Mouse (Mus musculus): ENCODE measurements around the gene Taf8. TPM values are rescaled to one million over a fixed set of nuclear protein-coding genes. Genes with fewer than 3 reads are reported as not detected.
"Not testable (repeated sequence)": the region's sequence is repeated elsewhere in the genome, so short reads cannot be mapped to it uniquely, and the experiment has no call there.

Taf8 gene
- polyA plus RNA-seq, 1 experiment from 2014 or later = 19.5 TPM

GRCm38 (mm10) chr17:47504941-47505346 is 2.9 kb upstream of the Taf8 start, which contains the start of gene Ccnd3:
TSS of gene Ccnd3 (plus strand) at chr17:47505051.
- Histone ChIP-seq H3K36me3 (ENCODE audit: control insufficient read depth, insufficient read depth, low read length) (peaks cover 7% of the 10 kb centered on the region; the same call in 1 of the 2 replicates), H3K27ac (replicated peaks; ENCODE audit: low read depth, low read length) (no peak within 1 kb of the TSS; the same call in 1 of the 2 replicates), H3K4me2 (ENCODE audit: low read depth, low read length) (peak within 1 kb of the TSS; percentile 65), H3K9ac (ENCODE audit: low read depth, low read length) (peak within 1 kb of the TSS; percentile 59), H3K4me3 (ENCODE audit: low read depth, low read length) (peak within 1 kb of the TSS; percentile 36), H3K4me1 (ENCODE audit: control insufficient read depth, insufficient read depth, low read length) (peaks cover 26% of the 10 kb centered on the region), H3K27me3 (replicated peaks; ENCODE audit: control insufficient read depth, insufficient read depth, low read length) (no peaks in the 10 kb centered on the region), H3K9me3 (ENCODE audit: control insufficient read depth, low read length) (no peaks in the 10 kb centered on the region)
- DNase-seq (ENCODE audit: low spot score) (peak; percentile 72), ATAC-seq (ENCODE audit: low read depth) (no peak)
- WGBS = 2% methylated on average over 21 of the region's 22 CpGs

- Histone ChIP-seq H3K27me3 (replicated peaks; ENCODE audit: control insufficient read depth, insufficient read depth, low read length) (no peaks in the 10 kb centered on the region), H3K27ac (replicated peaks; ENCODE audit: low read depth, low read length) (no peak overlapping the region), H3K9me3 (ENCODE audit: control insufficient read depth, low read length) (no peaks in the 10 kb centered on the region), H3K9ac (ENCODE audit: low read depth, low read length) (no peak overlapping the region), H3K4me3 (ENCODE audit: low read depth, low read length) (peak overlapping the region; percentile 36; the same call in 1 of the 2 replicates), H3K4me2 (ENCODE audit: low read depth, low read length) (peak overlapping the region; percentile 65), H3K4me1 (ENCODE audit: control insufficient read depth, insufficient read depth, low read length) (peaks cover 25% of the 10 kb centered on the region), H3K36me3 (ENCODE audit: control insufficient read depth, insufficient read depth, low read length) (peaks cover 11% of the 10 kb centered on the region)
- DNase-seq (ENCODE audit: low spot score) (no peak), ATAC-seq (ENCODE audit: low read depth) (no peak)
- 76% methylated on average over 5 of the region's 5 CpGs for WGBS
Measured at GRCm38 (mm10) chr17:47504228-47504627, 2.1 kb upstream of the Taf8 start.

GRCm38 (mm10) chr17:47503689-47504088 is 1.6 kb upstream of the Taf8 start:
- Histone ChIP-seq H3K9ac (ENCODE audit: low read depth, low read length) (no peak overlapping the region), H3K4me2 (ENCODE audit: low read depth, low read length) (no peak overlapping the region), H3K27ac (replicated peaks; ENCODE audit: low read depth, low read length) (no peak overlapping the region), H3K36me3 (ENCODE audit: control insufficient read depth, insufficient read depth, low read length) (peaks cover 17% of the 10 kb centered on the region), H3K4me3 (ENCODE audit: low read depth, low read length) (no peak overlapping the region), H3K27me3 (replicated peaks; ENCODE audit: control insufficient read depth, insufficient read depth, low read length) (no peaks in the 10 kb centered on the region), H3K9me3 (ENCODE audit: control insufficient read depth, low read length) (no peaks in the 10 kb centered on the region), H3K4me1 (ENCODE audit: control insufficient read depth, insufficient read depth, low read length) (peaks cover 23% of the 10 kb centered on the region)
- ATAC-seq (ENCODE audit: low read depth) (no peak), DNase-seq (ENCODE audit: low spot score) (no peak)

- not testable (repeated sequence) for H3K4me3 ChIP-seq (ENCODE audit: low read depth, low read length); H3K27me3 ChIP-seq (replicated peaks; ENCODE audit: control insufficient read depth, insufficient read depth, low read length); H3K9me3 ChIP-seq (ENCODE audit: control insufficient read depth, low read length); H3K27ac ChIP-seq (replicated peaks; ENCODE audit: low read depth, low read length); ATAC-seq (ENCODE audit: low read depth); H3K9ac ChIP-seq (ENCODE audit: low read depth, low read length); DNase-seq (ENCODE audit: low spot score)
- peak overlapping the region; percentile 63 for H3K4me2 ChIP-seq (ENCODE audit: low read depth, low read length)
- H3K4me1 ChIP-seq (ENCODE audit: control insufficient read depth, insufficient read depth, low read length) = peaks cover 14% of the 10 kb centered on the region
- peaks cover 24% of the 10 kb centered on the region for H3K36me3 ChIP-seq (ENCODE audit: control insufficient read depth, insufficient read depth, low read length)
- WGBS = 78% methylated on average over 6 of the region's 6 CpGs
Measured at GRCm38 (mm10) chr17:47502707-47503045, 584 bp upstream of the Taf8 start.

GRCm38 (mm10) chr17:47501531-47501930 is 561 bp downstream of the Taf8 start:
- Histone ChIP-seq H3K36me3 (ENCODE audit: control insufficient read depth, insufficient read depth, low read length) (peaks cover 32% of the 10 kb centered on the region), H3K9me3 (ENCODE audit: control insufficient read depth, low read length) (no peaks in the 10 kb centered on the region), H3K4me3 (ENCODE audit: low read depth, low read length) (peak overlapping the region; percentile 54), H3K27me3 (replicated peaks; ENCODE audit: control insufficient read depth, insufficient read depth, low read length) (no peaks in the 10 kb centered on the region), H3K27ac (replicated peaks; ENCODE audit: low read depth, low read length) (no peak overlapping the region), H3K9ac (ENCODE audit: low read depth, low read length) (peak overlapping the region; percentile 74), H3K4me1 (ENCODE audit: control insufficient read depth, insufficient read depth, low read length) (peaks cover 9% of the 10 kb centered on the region), H3K4me2 (ENCODE audit: low read depth, low read length) (peak overlapping the region; percentile 63)
- ATAC-seq (ENCODE audit: low read depth) = 0 out of 2 replicates have a peak, but pooled peaks have one; percentile 0
- DNase-seq (ENCODE audit: low spot score) = no peak
- WGBS = 9% methylated on average over 11 of the region's 11 CpGs

GRCm38 (mm10) chr17:47494132-47494531 is 8.0 kb downstream of the Taf8 start:
- Histone ChIP-seq H3K27ac (replicated peaks; ENCODE audit: low read depth, low read length) (no peak overlapping the region), H3K9ac (ENCODE audit: low read depth, low read length) (no peak overlapping the region), H3K4me2 (ENCODE audit: low read depth, low read length) (no peak overlapping the region), H3K36me3 (ENCODE audit: control insufficient read depth, insufficient read depth, low read length) (peaks cover 92% of the 10 kb centered on the region), H3K9me3 (ENCODE audit: control insufficient read depth, low read length) (no peaks in the 10 kb centered on the region), H3K27me3 (replicated peaks; ENCODE audit: control insufficient read depth, insufficient read depth, low read length) (no peaks in the 10 kb centered on the region), H3K4me1 (ENCODE audit: control insufficient read depth, insufficient read depth, low read length) (no peaks in the 10 kb centered on the region), H3K4me3 (ENCODE audit: low read depth, low read length) (no peak overlapping the region)
- 91% methylated on average over 11 of the region's 11 CpGs for WGBS
- no peak for ATAC-seq (ENCODE audit: low read depth)
- DNase-seq (ENCODE audit: low spot score) = no peak

- no peaks in the 10 kb centered on the region for H3K9me3 ChIP-seq (ENCODE audit: control insufficient read depth, low read length)
- H3K27me3 ChIP-seq (replicated peaks; ENCODE audit: control insufficient read depth, insufficient read depth, low read length) = no peaks in the 10 kb centered on the region
- 85% methylated on average over 6 of the region's 6 CpGs for WGBS
- no peak overlapping the region for H3K4me3 ChIP-seq (ENCODE audit: low read depth, low read length)
- no peak overlapping the region for H3K9ac ChIP-seq (ENCODE audit: low read depth, low read length)
- ATAC-seq (ENCODE audit: low read depth) (no peak), DNase-seq (ENCODE audit: low spot score) (no peak)
- H3K36me3 ChIP-seq (ENCODE audit: control insufficient read depth, insufficient read depth, low read length) = peaks cover 92% of the 10 kb centered on the region
- no peak overlapping the region for H3K4me2 ChIP-seq (ENCODE audit: low read depth, low read length)
- H3K27ac ChIP-seq (replicated peaks; ENCODE audit: low read depth, low read length) = no peak overlapping the region
- no peaks in the 10 kb centered on the region for H3K4me1 ChIP-seq (ENCODE audit: control insufficient read depth, insufficient read depth, low read length)
Measured at GRCm38 (mm10) chr17:47493653-47494052, 8.4 kb downstream of the Taf8 start.

GRCm38 (mm10) chr17:47492731-47493130 is 9.4 kb downstream of the Taf8 start:
- H3K4me2 ChIP-seq (ENCODE audit: low read depth, low read length) = no peak overlapping the region
- no peaks in the 10 kb centered on the region for H3K9me3 ChIP-seq (ENCODE audit: control insufficient read depth, low read length)
- H3K27ac ChIP-seq (replicated peaks; ENCODE audit: low read depth, low read length) = no peak overlapping the region
- peaks cover 89% of the 10 kb centered on the region for H3K36me3 ChIP-seq (ENCODE audit: control insufficient read depth, insufficient read depth, low read length)
- no peaks in the 10 kb centered on the region for H3K27me3 ChIP-seq (replicated peaks; ENCODE audit: control insufficient read depth, insufficient read depth, low read length)
- WGBS = 81% methylated on average over 6 of the region's 6 CpGs
- H3K4me3 ChIP-seq (ENCODE audit: low read depth, low read length) = no peak overlapping the region
- no peaks in the 10 kb centered on the region for H3K4me1 ChIP-seq (ENCODE audit: control insufficient read depth, insufficient read depth, low read length)
- DNase-seq (ENCODE audit: low spot score) = no peak
- H3K9ac ChIP-seq (ENCODE audit: low read depth, low read length) = no peak overlapping the region
- ATAC-seq (ENCODE audit: low read depth) = no peak

GRCm38 (mm10) chr17:47490791-47491190 is 11.3 kb downstream of the Taf8 start:
- WGBS = 86% methylated on average over 9 of the region's 9 CpGs
- H3K4me2 ChIP-seq (ENCODE audit: low read depth, low read length) = no peak overlapping the region
- no peak for DNase-seq (ENCODE audit: low spot score)

More at GRCm38 (mm10) chr17:47490791-47491190, 11.3 kb downstream of the Taf8 start:
- Histone ChIP-seq H3K27ac (replicated peaks; ENCODE audit: low read depth, low read length) (no peak overlapping the region), H3K9me3 (ENCODE audit: control insufficient read depth, low read length) (no peaks in the 10 kb centered on the region), H3K9ac (ENCODE audit: low read depth, low read length) (no peak overlapping the region), H3K4me1 (ENCODE audit: control insufficient read depth, insufficient read depth, low read length) (no peaks in the 10 kb centered on the region), H3K36me3 (ENCODE audit: control insufficient read depth, insufficient read depth, low read length) (peaks cover 75% of the 10 kb centered on the region), H3K4me3 (ENCODE audit: low read depth, low read length) (no peak overlapping the region), H3K27me3 (replicated peaks; ENCODE audit: control insufficient read depth, insufficient read depth, low read length) (no peaks in the 10 kb centered on the region)
- no peak for ATAC-seq (ENCODE audit: low read depth)

All from embryonic facial prominence, embryonic 14.5 days (tissue).